Mouse (Mus musculus) neural tube, embryonic 15.5 days (tissue): Measurements from ENCODE around the gene Gm20388. TPM values are rescaled to one million over a fixed set of nuclear protein-coding genes. Genes with fewer than 3 reads are reported as not detected.

Experiments used
- ATAC-seq: fragments of 200-750 bp; cut with Nextera tagmentation; 2 replicates; pipeline ENCODE4 v1.8.0; 2017; ENCODE audit warnings: mild to moderate bottlenecking, moderate TSS enrichment, moderate library complexity; ENCODE audit not compliant: low FRiP score
- H3K27ac ChIP-seq: fragments of 300-500 bp; sonication (generic); replicated peaks from 2 replicates; pipeline ENCODE4 v1.5.1; 2015; ENCODE audit warnings: mild to moderate bottlenecking, inconsistent platforms
- H3K27me3 ChIP-seq: fragments of 300-500 bp; sonication (generic); replicated peaks from 2 replicates; pipeline ENCODE4 v1.6.1; 2015; ENCODE audit warnings: inconsistent platforms
- H3K36me3 ChIP-seq: fragments of 300-500 bp; sonication (generic); 2 replicates; pipeline ENCODE4 v1.6.1; 2015; ENCODE audit warnings: inconsistent platforms
- H3K4me1 ChIP-seq: fragments of 300-500 bp; sonication (generic); 2 replicates; pipeline ENCODE4 v1.6.1; 2015; ENCODE audit warnings: inconsistent platforms
- H3K4me2 ChIP-seq: fragments of 300-500 bp; sonication (generic); 2 replicates; pipeline ENCODE4 v1.6.1; 2015; ENCODE audit warnings: inconsistent platforms, mild to moderate bottlenecking, moderate library complexity
- H3K4me3 ChIP-seq: fragments of 300-500 bp; sonication (generic); replicated peaks from 2 replicates; pipeline ENCODE4 v1.5.1; 2015; ENCODE audit warnings: mild to moderate bottlenecking, inconsistent platforms
- H3K9ac ChIP-seq: fragments of 300-500 bp; sonication (generic); replicated peaks from 2 replicates; pipeline ENCODE4 v1.6.1; 2015; ENCODE audit warnings: mild to moderate bottlenecking, inconsistent platforms
- H3K9me3 ChIP-seq: fragments of 300-500 bp; sonication (generic); replicated peaks from 2 replicates; pipeline ENCODE4 v1.6.1; 2016; ENCODE audit warnings: inconsistent platforms
- WGBS: fragments of 180-500 bp; shearing (Covaris S2); methylation state at CpG from one replicate; pipeline ENCODE4 v1.1.7; 2015; ENCODE audit warnings: mixed read lengths; 5-methylcytosine and 5-hydroxymethylcytosine counted together
- polyA plus RNA-seq: library from polyadenylated mRNA; unstranded; fragments of >200 nt; fragmentation: Nextera tagmentation; extraction: Ambion mirVana; gene quantifications from 2 replicates; pipeline ENCODE4 v1.2.1, GENCODE M21; 2015

Gene Gm20388
- polyA plus RNA-seq, 1 experiment from 2014 or later, result not detected

GRCm38 (mm10) chr8:124331094-124331493 is 4420.5 kb downstream of the Gm20388 start:
- WGBS, result 90% methylated on average over 3 of the region's 3 CpGs
- H3K4me2 ChIP-seq, result no peak overlapping the region
- no peaks in the 10 kb centered on the region for H3K4me1 ChIP-seq
- H3K9me3 ChIP-seq, result no peaks in the 10 kb centered on the region
- no peak for ATAC-seq
- H3K4me3 ChIP-seq, result no peak overlapping the region
- H3K27ac ChIP-seq, result peak overlapping the region; percentile 58
- no peak overlapping the region for H3K9ac ChIP-seq
- peaks cover 64% of the 10 kb centered on the region for H3K36me3 ChIP-seq
- no peaks in the 10 kb centered on the region for H3K27me3 ChIP-seq

DNA sequence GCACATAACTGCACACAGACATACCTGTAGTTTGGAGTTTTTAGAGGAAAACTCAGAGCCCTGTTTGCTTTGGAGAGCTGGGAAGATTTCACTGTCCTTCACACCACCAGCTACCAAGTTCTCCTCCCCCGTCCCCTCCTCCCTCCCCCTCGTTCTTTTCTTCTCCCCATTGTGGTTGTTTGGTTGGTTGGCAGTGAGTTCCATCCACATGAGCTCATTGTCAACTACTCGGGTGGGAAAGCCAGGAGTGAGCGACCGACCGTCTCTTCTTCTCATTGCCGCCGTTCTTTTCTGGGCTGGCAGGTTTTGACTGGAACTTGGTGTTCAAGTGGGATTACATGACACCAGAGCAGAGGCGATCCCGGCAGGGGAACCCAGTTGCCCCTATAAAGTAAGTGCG is 4421.1 kb downstream of the Gm20388 start:
- 78% methylated on average over 11 of the region's 11 CpGs for whole genome bisulfite sequencing
- no peak for ATAC-seq
- no peak overlapping the region for H3K27ac ChIP-seq
- H3K36me3 ChIP-seq, result peaks cover 64% of the 10 kb centered on the region
- H3K27me3 ChIP-seq, result no peaks in the 10 kb centered on the region
- no peak overlapping the region for H3K4me2 ChIP-seq
- H3K4me1 ChIP-seq, result no peaks in the 10 kb centered on the region
- no peak overlapping the region for H3K9ac ChIP-seq
- no peak overlapping the region for H3K4me3 ChIP-seq
- no peaks in the 10 kb centered on the region for H3K9me3 ChIP-seq

- no peak overlapping the region for H3K4me2 ChIP-seq
- no peak overlapping the region for H3K27ac ChIP-seq
- peaks cover 78% of the 10 kb centered on the region for H3K36me3 ChIP-seq
- no peak for ATAC-seq
- no peaks in the 10 kb centered on the region for H3K9me3 ChIP-seq
- peaks cover 6% of the 10 kb centered on the region; the same call in 1 of the 2 replicates for H3K4me1 ChIP-seq
- 95% methylated on average over 13 of the region's 13 CpGs for WGBS
- H3K9ac ChIP-seq, result no peak overlapping the region
- no peak overlapping the region for H3K4me3 ChIP-seq
- H3K27me3 ChIP-seq, result no peaks in the 10 kb centered on the region
Observed at GRCm38 (mm10) chr8:124336302-124336701, 4425.7 kb downstream of the Gm20388 start.

GRCm38 (mm10) chr8:124339742-124340141 is 4429.1 kb downstream of the Gm20388 start:
- Histone ChIP-seq H3K36me3 (peaks cover 88% of the 10 kb centered on the region), H3K9ac (no peak overlapping the region), H3K27me3 (no peaks in the 10 kb centered on the region), H3K4me2 (no peak overlapping the region), H3K27ac (no peak overlapping the region), H3K4me3 (no peak overlapping the region), H3K4me1 (peaks cover 6% of the 10 kb centered on the region; the same call in 1 of the 2 replicates), H3K9me3 (no peaks in the 10 kb centered on the region)
- no peak for ATAC-seq
- WGBS, result 93% methylated on average over 3 of the region's 3 CpGs

DNA sequence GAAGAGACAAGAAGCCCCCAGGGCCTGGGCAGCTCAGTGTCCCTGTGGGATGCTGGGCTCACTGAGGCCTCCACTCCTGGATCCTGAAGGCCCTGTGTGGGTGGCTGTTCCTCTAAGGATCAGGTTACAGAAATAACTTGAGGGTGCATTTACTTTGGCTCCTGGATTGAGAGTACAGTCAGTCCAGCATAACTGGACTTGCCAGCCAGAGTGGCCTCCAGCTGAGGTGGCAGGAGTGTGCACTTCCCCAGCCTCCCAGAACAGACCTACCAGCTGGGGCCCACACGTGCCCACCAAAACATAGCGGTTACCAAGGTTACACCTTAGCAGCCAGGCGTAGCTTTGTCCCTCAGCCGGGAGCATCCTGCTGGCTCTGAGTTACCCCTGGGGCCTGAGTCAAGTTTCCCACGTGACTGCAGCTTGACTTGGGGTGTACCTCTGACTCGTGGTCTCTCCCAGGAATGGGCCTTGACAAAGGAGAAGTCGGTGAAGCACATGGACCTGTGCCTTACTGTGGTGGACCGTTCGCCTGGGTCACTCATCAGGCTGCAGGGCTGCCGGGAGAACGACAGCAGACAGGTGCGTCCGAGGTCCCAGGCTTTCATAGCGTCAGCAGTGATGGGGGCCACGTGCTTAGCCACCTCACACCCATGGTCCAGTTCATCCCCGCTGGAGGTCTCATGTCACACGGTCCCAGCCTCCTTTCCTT is 4429.9 kb downstream of the Gm20388 start:
- H3K4me3 ChIP-seq, result no peak overlapping the region
- H3K36me3 ChIP-seq, result peaks cover 87% of the 10 kb centered on the region
- no peaks in the 10 kb centered on the region for H3K27me3 ChIP-seq
- peaks cover 6% of the 10 kb centered on the region; the same call in 1 of the 2 replicates for H3K4me1 ChIP-seq
- no peak overlapping the region for H3K4me2 ChIP-seq
- WGBS, result 58% methylated on average over 17 of the region's 17 CpGs
- no peaks in the 10 kb centered on the region for H3K9me3 ChIP-seq
- ATAC-seq, result no peak; the same call in 1 of the 2 replicates
- H3K27ac ChIP-seq, result no peak overlapping the region
- no peak overlapping the region for H3K9ac ChIP-seq

DNA sequence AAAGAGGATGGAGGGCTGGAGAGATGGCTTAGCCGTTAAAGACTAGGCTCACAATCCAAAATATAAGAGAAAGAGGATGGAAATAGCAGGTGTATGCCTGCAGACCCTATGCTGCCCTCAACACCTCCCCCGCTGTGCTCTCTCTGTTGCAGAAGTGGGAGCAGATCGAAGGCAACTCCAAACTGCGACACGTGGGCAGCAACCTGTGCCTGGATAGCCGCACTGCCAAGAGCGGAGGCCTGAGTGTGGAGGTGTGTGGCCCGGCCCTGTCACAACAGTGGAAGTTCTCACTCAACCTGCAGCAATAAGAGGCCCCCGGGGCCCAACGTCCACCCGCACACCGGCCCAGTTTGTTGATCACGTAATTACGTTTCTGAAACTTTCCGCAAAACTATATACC is 4432.5 kb downstream of the Gm20388 start:
- H3K9me3 ChIP-seq, result no peaks in the 10 kb centered on the region
- H3K27ac ChIP-seq, result no peak overlapping the region
- H3K36me3 ChIP-seq, result peaks cover 66% of the 10 kb centered on the region
- H3K27me3 ChIP-seq, result no peaks in the 10 kb centered on the region
- 97% methylated on average over 15 of the region's 15 CpGs for WGBS
- no peak overlapping the region for H3K9ac ChIP-seq
- no peak overlapping the region for H3K4me2 ChIP-seq
- peaks cover 8% of the 10 kb centered on the region; the same call in 1 of the 2 replicates for H3K4me1 ChIP-seq
- no peak overlapping the region for H3K4me3 ChIP-seq
- no peak for ATAC-seq

GRCm38 (mm10) chr8:124343991-124344390 is 4433.4 kb downstream of the Gm20388 start:
- Histone ChIP-seq H3K4me3 (no peak overlapping the region), H3K27ac (no peak overlapping the region), H3K9ac (no peak overlapping the region), H3K27me3 (no peaks in the 10 kb centered on the region), H3K9me3 (no peaks in the 10 kb centered on the region), H3K4me1 (peaks cover 8% of the 10 kb centered on the region; the same call in 1 of the 2 replicates), H3K4me2 (no peak overlapping the region), H3K36me3 (peaks cover 58% of the 10 kb centered on the region)
- WGBS, result 86% methylated on average over 12 of the region's 12 CpGs
- no peak for ATAC-seq

- 81% methylated on average over 10 of the region's 10 CpGs for WGBS
- no peak for ATAC-seq
- Histone ChIP-seq H3K9ac (no peak overlapping the region), H3K4me3 (no peak overlapping the region), H3K9me3 (no peaks in the 10 kb centered on the region), H3K4me1 (peaks cover 11% of the 10 kb centered on the region; the same call in 1 of the 2 replicates), H3K4me2 (no peak overlapping the region), H3K36me3 (peaks cover 52% of the 10 kb centered on the region), H3K27ac (no peak overlapping the region), H3K27me3 (no peaks in the 10 kb centered on the region; the same call in 1 of the 2 replicates)
Observed at GRCm38 (mm10) chr8:124345098-124345497, 4434.5 kb downstream of the Gm20388 start.

DNA sequence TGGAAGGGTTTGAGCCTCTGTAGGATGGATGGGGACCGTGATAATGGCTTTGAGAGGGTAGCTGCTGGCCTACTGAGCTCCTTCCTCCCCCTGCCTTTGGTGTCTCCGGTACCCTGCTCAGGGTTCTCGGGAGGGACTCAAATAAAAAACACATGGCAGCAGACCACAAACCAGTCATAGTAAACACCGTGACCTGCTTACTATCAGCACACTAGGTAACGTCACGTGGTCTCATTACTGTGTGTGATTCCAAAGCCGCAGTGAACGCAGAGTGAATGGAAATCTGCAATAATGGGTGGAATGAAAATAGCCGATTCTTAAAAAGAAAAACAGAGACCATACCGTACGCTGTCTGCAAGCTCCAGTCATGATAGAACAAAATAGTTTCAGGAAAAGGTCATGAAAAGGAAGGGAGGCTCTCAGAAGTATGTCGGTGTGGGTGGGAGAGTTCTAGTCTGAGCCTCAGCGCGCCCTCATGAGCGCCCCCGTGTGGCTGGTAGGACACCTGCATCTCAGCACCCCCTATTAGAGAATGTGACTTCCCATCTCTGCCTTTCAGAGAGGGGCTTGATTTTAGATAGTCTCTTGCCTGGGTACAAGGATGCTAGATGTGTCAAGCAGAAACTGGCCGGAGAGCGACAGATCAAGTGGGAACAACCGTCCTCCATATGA is 4436.3 kb downstream of the Gm20388 start:
- no peak overlapping the region for H3K9ac ChIP-seq
- peaks cover 36% of the 10 kb centered on the region for H3K36me3 ChIP-seq
- H3K4me2 ChIP-seq, result no peak overlapping the region
- no peak overlapping the region for H3K27ac ChIP-seq
- peaks cover 5% of the 10 kb centered on the region; the same call in 1 of the 2 replicates for H3K4me1 ChIP-seq
- H3K27me3 ChIP-seq, result no peaks in the 10 kb centered on the region; the same call in 1 of the 2 replicates
- H3K4me3 ChIP-seq, result no peak overlapping the region
- no peaks in the 10 kb centered on the region for H3K9me3 ChIP-seq
- no peak; the same call in 1 of the 2 replicates for ATAC-seq
- WGBS, result 47% methylated on average over 19 of the region's 19 CpGs

- Histone ChIP-seq H3K4me2 (no peak overlapping the region), H3K4me1 (peaks cover 5% of the 10 kb centered on the region; the same call in 1 of the 2 replicates), H3K36me3 (peaks cover 25% of the 10 kb centered on the region), H3K27ac (no peak overlapping the region), H3K4me3 (no peak overlapping the region), H3K9me3 (no peaks in the 10 kb centered on the region), H3K9ac (no peak overlapping the region), H3K27me3 (no peaks in the 10 kb centered on the region; the same call in 1 of the 2 replicates)
- WGBS, result 63% methylated on average over 1 of the region's 1 CpGs
- ATAC-seq, result 0 out of 2 replicates have a peak, but pooled peaks have one; percentile 33
Observed at GRCm38 (mm10) chr8:124348087-124348486, 4437.4 kb downstream of the Gm20388 start.

GRCm38 (mm10) chr8:124349663-124350062 is 4439.0 kb downstream of the Gm20388 start:
- H3K4me1 ChIP-seq, result peaks cover 5% of the 10 kb centered on the region; the same call in 1 of the 2 replicates
- peaks cover 10% of the 10 kb centered on the region for H3K36me3 ChIP-seq
- H3K4me2 ChIP-seq, result no peak overlapping the region
- H3K4me3 ChIP-seq, result no peak overlapping the region
- no peaks in the 10 kb centered on the region for H3K9me3 ChIP-seq
- H3K27ac ChIP-seq, result no peak overlapping the region
- no peak overlapping the region for H3K9ac ChIP-seq
- no peaks in the 10 kb centered on the region; the same call in 1 of the 2 replicates for H3K27me3 ChIP-seq
- WGBS, result 40% methylated on average over 7 of the region's 7 CpGs
- peak; percentile 49; the same call in 1 of the 2 replicates for ATAC-seq
